Mouse (Mus musculus) erythroblast, embryonic 14.5 days (primary cell): ENCODE data around the gene Ptov1. TPM values are rescaled to one million over a fixed set of nuclear protein-coding genes. Genes with fewer than 3 reads are reported as not detected.
A peak's percentile ranks its signal among the peaks of the same experiment; 100 is the strongest.

Experiments
- H3K27me3 ChIP-seq: 2 replicates; pipeline ENCODE4 v1.6.1; 2012; ENCODE audit warnings: inconsistent platforms; ENCODE audit not compliant: control insufficient read depth
- H3K36me3 ChIP-seq: 2 replicates; pipeline ENCODE4 v1.6.1; 2012; ENCODE audit warnings: mild to moderate bottlenecking, inconsistent platforms; ENCODE audit not compliant: control insufficient read depth
- H3K4me1 ChIP-seq: 2 replicates; pipeline ENCODE4 v1.6.1; 2012; ENCODE audit warnings: inconsistent platforms; ENCODE audit not compliant: control insufficient read depth
- H3K4me3 ChIP-seq: replicated peaks from 2 replicates; pipeline ENCODE3; 2012; ENCODE audit warnings: moderate library complexity, mild to moderate bottlenecking, inconsistent platforms
- H3K9me3 ChIP-seq: 2 replicates; pipeline ENCODE4 v1.6.1; 2012; ENCODE audit warnings: low read length, inconsistent platforms, mixed read lengths; ENCODE audit not compliant: control insufficient read depth
- GATA1 ChIP-seq: IDR thresholded peaks from 2 replicates; pipeline ENCODE4 v1.6.1; 2012; ENCODE audit warnings: low read length, inconsistent platforms, mixed read lengths
- TAL1 ChIP-seq: IDR thresholded peaks from 3 replicates; pipeline ENCODE4 v1.6.1; 2012; ENCODE audit warnings: low read length, inconsistent platforms, mixed read lengths
- polyA plus RNA-seq: library from polyadenylated mRNA; stranded (reverse); fragments of >175 nt; gene quantifications from 2 replicates; pipeline ENCODE4 v1.2.3, GENCODE M21; 2012

The Ptov1 gene
- polyA plus RNA-seq, 1 experiment, result 7.3 TPM

- Histone ChIP-seq H3K4me1 (peaks cover 56% of the 10 kb centered on the region), H3K36me3 (peaks cover 55% of the 10 kb centered on the region), H3K9me3 (no peaks in the 10 kb centered on the region), H3K27me3 (peaks cover 3% of the 10 kb centered on the region), H3K4me3 (peak overlapping the region; percentile 9)
- TF ChIP-seq GATA1, result no peak
- TF ChIP-seq TAL1, result no peak
Measured at GRCm38 (mm10) chr7:44814423-44814822, 55.2 kb downstream of the Ptov1 start.

GRCm38 (mm10) chr7:44813985-44814384 is 55.6 kb downstream of the Ptov1 start:
- no peak for TF ChIP-seq TAL1
- TF ChIP-seq GATA1, result no peak
- Histone ChIP-seq H3K9me3 (no peaks in the 10 kb centered on the region), H3K4me1 (peaks cover 51% of the 10 kb centered on the region), H3K4me3 (no peak overlapping the region), H3K27me3 (peaks cover 4% of the 10 kb centered on the region), H3K36me3 (peaks cover 50% of the 10 kb centered on the region)

Other genes with a start within 250 kb of the Ptov1 start
- gene Myh14, start 198.9 kb downstream of the Ptov1 start, polyA plus RNA-seq, result under 0.01 TPM in 1 of 2 replicates, not detected in the other
- not detected in 2 replicates for gene Izumo2, start 161.0 kb downstream of the Ptov1 start, polyA plus RNA-seq
- 16.3 and 18.4 TPM in 2 replicates for gene Vrk3, start 121.4 kb downstream of the Ptov1 start, polyA plus RNA-seq
- gene Zfp473, start 118.7 kb downstream of the Ptov1 start, polyA plus RNA-seq, result 0.03 and 0.07 TPM in 2 replicates
- gene Nup62, start 53.7 kb downstream of the Ptov1 start, polyA plus RNA-seq, result 6.9 and 10.5 TPM in 2 replicates
- gene Il4i1, start 53.4 kb downstream of the Ptov1 start, polyA plus RNA-seq, result 0.12 and 0.13 TPM in 2 replicates
- gene Atf5, start 53.1 kb downstream of the Ptov1 start, polyA plus RNA-seq, result 9.7 and 12.0 TPM in 2 replicates
- gene Akt1s1, start 20.8 kb downstream of the Ptov1 start, polyA plus RNA-seq, result 33.5 and 36.8 TPM in 2 replicates
- gene Tbc1d17, start 20.7 kb downstream of the Ptov1 start, polyA plus RNA-seq, result 7.7 and 10.0 TPM in 2 replicates
- gene Pnkp, start 12.6 kb downstream of the Ptov1 start, polyA plus RNA-seq, result 4.5 and 5.5 TPM in 2 replicates
- gene Med25, start 22.9 kb upstream of the Ptov1 start, polyA plus RNA-seq, result 46.3 and 51.9 TPM in 2 replicates
- 2.6 TPM in 2 replicates for gene Fuz, start 26.3 kb upstream of the Ptov1 start, polyA plus RNA-seq
- gene Ap2a1, start 59.7 kb upstream of the Ptov1 start, polyA plus RNA-seq, result 48.1 and 53.1 TPM in 2 replicates
- not detected in 2 replicates for gene Tsks, start 73.4 kb upstream of the Ptov1 start, polyA plus RNA-seq
- 0.05 and 0.07 TPM in 2 replicates for gene Cpt1c, start 105.1 kb upstream of the Ptov1 start, polyA plus RNA-seq
- gene Prmt1, start 116.8 kb upstream of the Ptov1 start, polyA plus RNA-seq, result 4.3 and 4.9 TPM in 2 replicates
- gene Irf3, start 127.9 kb upstream of the Ptov1 start, polyA plus RNA-seq, result 10.4 and 10.6 TPM in 2 replicates
- gene Bcl2l12, start 128.9 kb upstream of the Ptov1 start, polyA plus RNA-seq, result 6.1 and 6.4 TPM in 2 replicates
- gene Scaf1, start 146.6 kb upstream of the Ptov1 start, polyA plus RNA-seq, result 29.6 and 31.0 TPM in 2 replicates
- 0.45 and 0.53 TPM in 2 replicates for gene Rras, start 148.2 kb upstream of the Ptov1 start, polyA plus RNA-seq
- 1.6 and 2.9 TPM in 2 replicates for gene Prr12, start 183.1 kb upstream of the Ptov1 start, polyA plus RNA-seq
- 12.5 and 14.9 TPM in 2 replicates for gene Nosip, start 192.6 kb upstream of the Ptov1 start, polyA plus RNA-seq
- 3.0 and 3.6 TPM in 2 replicates for gene Prrg2, start 192.9 kb upstream of the Ptov1 start, polyA plus RNA-seq
- gene Rcn3, start 222.4 kb upstream of the Ptov1 start, polyA plus RNA-seq, result 0.86 and 0.91 TPM in 2 replicates
- 1.0 TPM in 2 replicates for gene Fcgrt, start 234.1 kb upstream of the Ptov1 start, polyA plus RNA-seq